Mouse (Mus musculus): ENCODE measurements around the gene Ankrd33b. TPM values are rescaled to one million over a fixed set of nuclear protein-coding genes. Genes with fewer than 3 reads are reported as not detected.

Gene Ankrd33b
- polyA plus RNA-seq, 1 experiment = 0.04 TPM

GRCm38 (mm10) chr15:31364396-31364795, 3.1 kb downstream of the Ankrd33b start:
- no peaks in the 10 kb centered on the region for H3K36me3 ChIP-seq (ENCODE audit: control insufficient read depth)
- H3K4me1 ChIP-seq (ENCODE audit: control insufficient read depth) = no peaks in the 10 kb centered on the region
- no peak overlapping the region for H3K4me3 ChIP-seq (replicated peaks)
- no peaks in the 10 kb centered on the region for H3K9me3 ChIP-seq (ENCODE audit: control insufficient read depth, low read length)
- TF ChIP-seq GATA1 (IDR thresholded peaks at IDR 0.05; ENCODE audit: low read length) = no peak
- TF ChIP-seq TAL1 (IDR thresholded peaks at IDR 0.05; ENCODE audit: low read length) = no peak
- H3K27me3 ChIP-seq (ENCODE audit: control insufficient read depth) = peaks cover 49% of the 10 kb centered on the region

GRCm38 (mm10) chr15:31363981-31364361, 3.6 kb downstream of the Ankrd33b start:
- TF ChIP-seq GATA1 (IDR thresholded peaks at IDR 0.05; ENCODE audit: low read length) = no peak
- no peak for TF ChIP-seq TAL1 (IDR thresholded peaks at IDR 0.05; ENCODE audit: low read length)
- Histone ChIP-seq H3K27me3 (ENCODE audit: control insufficient read depth) (peaks cover 45% of the 10 kb centered on the region), H3K36me3 (ENCODE audit: control insufficient read depth) (no peaks in the 10 kb centered on the region), H3K4me1 (ENCODE audit: control insufficient read depth) (no peaks in the 10 kb centered on the region), H3K9me3 (ENCODE audit: control insufficient read depth, low read length) (no peaks in the 10 kb centered on the region), H3K4me3 (replicated peaks) (no peak overlapping the region)

GRCm38 (mm10) chr15:31363241-31363980, 4.1 kb downstream of the Ankrd33b start:
- Histone ChIP-seq H3K9me3 (ENCODE audit: control insufficient read depth, low read length) (no peaks in the 10 kb centered on the region), H3K4me1 (ENCODE audit: control insufficient read depth) (no peaks in the 10 kb centered on the region), H3K36me3 (ENCODE audit: control insufficient read depth) (no peaks in the 10 kb centered on the region), H3K27me3 (ENCODE audit: control insufficient read depth) (peaks cover 39% of the 10 kb centered on the region), H3K4me3 (replicated peaks) (no peak overlapping the region)
- TF ChIP-seq GATA1 (IDR thresholded peaks at IDR 0.05; ENCODE audit: low read length) (no peak), TAL1 (IDR thresholded peaks at IDR 0.05; ENCODE audit: low read length) (no peak)

GRCm38 (mm10) chr15:31361259-31361853, 6.2 kb downstream of the Ankrd33b start:
- H3K27me3 ChIP-seq (ENCODE audit: control insufficient read depth) = peaks cover 19% of the 10 kb centered on the region
- H3K36me3 ChIP-seq (ENCODE audit: control insufficient read depth) = no peaks in the 10 kb centered on the region
- TF ChIP-seq TAL1 (IDR thresholded peaks at IDR 0.05; ENCODE audit: low read length) = no peak
- no peak for TF ChIP-seq GATA1 (IDR thresholded peaks at IDR 0.05; ENCODE audit: low read length)
- no peaks in the 10 kb centered on the region for H3K9me3 ChIP-seq (ENCODE audit: control insufficient read depth, low read length)
- no peak overlapping the region for H3K4me3 ChIP-seq (replicated peaks)
- no peaks in the 10 kb centered on the region for H3K4me1 ChIP-seq (ENCODE audit: control insufficient read depth)

GRCm38 (mm10) chr15:31360593-31360992, 6.9 kb downstream of the Ankrd33b start:
- peaks cover 11% of the 10 kb centered on the region for H3K27me3 ChIP-seq (ENCODE audit: control insufficient read depth)
- no peak for TF ChIP-seq TAL1 (IDR thresholded peaks at IDR 0.05; ENCODE audit: low read length)
- TF ChIP-seq GATA1 (IDR thresholded peaks at IDR 0.05; ENCODE audit: low read length) = no peak
- H3K36me3 ChIP-seq (ENCODE audit: control insufficient read depth) = no peaks in the 10 kb centered on the region
- no peak overlapping the region for H3K4me3 ChIP-seq (replicated peaks)
- H3K9me3 ChIP-seq (ENCODE audit: control insufficient read depth, low read length) = no peaks in the 10 kb centered on the region
- no peaks in the 10 kb centered on the region for H3K4me1 ChIP-seq (ENCODE audit: control insufficient read depth)

- no peaks in the 10 kb centered on the region for H3K9me3 ChIP-seq (ENCODE audit: control insufficient read depth, low read length)
- H3K27me3 ChIP-seq (ENCODE audit: control insufficient read depth) = peaks cover 3% of the 10 kb centered on the region
- H3K36me3 ChIP-seq (ENCODE audit: control insufficient read depth) = no peaks in the 10 kb centered on the region
- H3K4me1 ChIP-seq (ENCODE audit: control insufficient read depth) = no peaks in the 10 kb centered on the region
- no peak overlapping the region for H3K4me3 ChIP-seq (replicated peaks)
- no peak for TF ChIP-seq TAL1 (IDR thresholded peaks at IDR 0.05; ENCODE audit: low read length)
- no peak for TF ChIP-seq GATA1 (IDR thresholded peaks at IDR 0.05; ENCODE audit: low read length)
Measured at GRCm38 (mm10) chr15:31359805-31360204, 7.7 kb downstream of the Ankrd33b start.

GRCm38 (mm10) chr15:31352494-31353279, 14.8 kb downstream of the Ankrd33b start:
- H3K27me3 ChIP-seq (ENCODE audit: control insufficient read depth) = no peaks in the 10 kb centered on the region
- no peaks in the 10 kb centered on the region for H3K4me1 ChIP-seq (ENCODE audit: control insufficient read depth)
- H3K9me3 ChIP-seq (ENCODE audit: control insufficient read depth, low read length) = no peaks in the 10 kb centered on the region
- no peaks in the 10 kb centered on the region for H3K36me3 ChIP-seq (ENCODE audit: control insufficient read depth)
- no peak for TF ChIP-seq GATA1 (IDR thresholded peaks at IDR 0.05; ENCODE audit: low read length)
- TF ChIP-seq TAL1 (IDR thresholded peaks at IDR 0.05; ENCODE audit: low read length) = no peak
- H3K4me3 ChIP-seq (replicated peaks) = no peak overlapping the region

GRCm38 (mm10) chr15:31349810-31350341, 17.6 kb downstream of the Ankrd33b start:
- TF ChIP-seq TAL1 (IDR thresholded peaks at IDR 0.05; ENCODE audit: low read length) = no peak
- TF ChIP-seq GATA1 (IDR thresholded peaks at IDR 0.05; ENCODE audit: low read length) = no peak

GRCm38 (mm10) chr15:31349046-31349445, 18.5 kb downstream of the Ankrd33b start:
- TF ChIP-seq GATA1 (IDR thresholded peaks at IDR 0.05; ENCODE audit: low read length) (no peak), TAL1 (IDR thresholded peaks at IDR 0.05; ENCODE audit: low read length) (no peak)
- H3K36me3 ChIP-seq (ENCODE audit: control insufficient read depth) = no peaks in the 10 kb centered on the region
- no peaks in the 10 kb centered on the region for H3K9me3 ChIP-seq (ENCODE audit: control insufficient read depth, low read length)
- H3K27me3 ChIP-seq (ENCODE audit: control insufficient read depth) = no peaks in the 10 kb centered on the region
- H3K4me1 ChIP-seq (ENCODE audit: control insufficient read depth) = no peaks in the 10 kb centered on the region
- H3K4me3 ChIP-seq (replicated peaks) = no peak overlapping the region

More at GRCm38 (mm10) chr15:31349810-31350341, 17.6 kb downstream of the Ankrd33b start:
- Histone ChIP-seq H3K4me3 (replicated peaks) (no peak overlapping the region), H3K27me3 (ENCODE audit: control insufficient read depth) (no peaks in the 10 kb centered on the region), H3K9me3 (ENCODE audit: control insufficient read depth, low read length) (no peaks in the 10 kb centered on the region), H3K4me1 (ENCODE audit: control insufficient read depth) (no peaks in the 10 kb centered on the region), H3K36me3 (ENCODE audit: control insufficient read depth) (no peaks in the 10 kb centered on the region)
